Mouse (Mus musculus): ENCODE data around the gene Gm20661. TPM values are rescaled to one million over a fixed set of nuclear protein-coding genes. Genes with fewer than 3 reads are reported as not detected.

Gm20661 gene
- total RNA-seq (2015) (0.49 TPM in 1 of 2 replicates, not detected in the other), total RNA-seq (2017) (not detected in 2 replicates)

DNA sequence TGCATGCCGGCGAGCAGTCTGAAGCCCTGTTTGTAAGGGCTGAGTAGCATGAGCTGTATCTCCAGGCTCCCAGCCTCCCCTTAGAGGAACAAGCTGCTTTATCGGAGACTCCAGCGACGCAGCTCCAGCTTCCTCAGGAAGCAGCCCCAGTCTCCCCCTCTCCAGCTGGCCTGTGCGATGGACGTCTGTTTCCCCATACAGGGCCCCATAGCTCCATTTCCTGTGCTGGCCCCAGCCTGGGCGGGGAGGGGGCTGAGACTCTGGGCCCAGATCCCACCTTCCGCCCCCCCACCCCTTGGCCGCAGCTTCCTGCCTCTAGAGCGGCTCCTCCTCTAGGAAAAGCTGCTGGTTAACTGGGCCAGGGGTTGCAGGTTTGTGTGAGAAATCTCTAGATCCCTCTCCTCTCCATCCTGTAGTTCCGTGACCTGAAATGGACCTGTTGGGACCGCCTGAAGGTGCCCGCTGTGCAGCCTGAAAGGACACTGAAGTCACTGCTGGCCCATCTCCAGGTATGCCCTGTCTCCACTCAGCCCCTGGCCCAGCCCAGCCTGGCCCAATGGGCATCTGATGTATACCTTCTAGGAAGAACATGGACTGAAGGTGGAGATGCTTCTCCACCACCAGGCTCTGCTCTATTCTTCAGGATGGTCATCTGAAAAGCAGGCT lies at the start of gene Gm20661:
Gene Gm20661 (plus strand): TSS at position 378 of the 666 bp plus-strand sequence.
- ATAC-seq (replicated peaks; ENCODE audit: poor library complexity) = peak; percentile 61

DNA sequence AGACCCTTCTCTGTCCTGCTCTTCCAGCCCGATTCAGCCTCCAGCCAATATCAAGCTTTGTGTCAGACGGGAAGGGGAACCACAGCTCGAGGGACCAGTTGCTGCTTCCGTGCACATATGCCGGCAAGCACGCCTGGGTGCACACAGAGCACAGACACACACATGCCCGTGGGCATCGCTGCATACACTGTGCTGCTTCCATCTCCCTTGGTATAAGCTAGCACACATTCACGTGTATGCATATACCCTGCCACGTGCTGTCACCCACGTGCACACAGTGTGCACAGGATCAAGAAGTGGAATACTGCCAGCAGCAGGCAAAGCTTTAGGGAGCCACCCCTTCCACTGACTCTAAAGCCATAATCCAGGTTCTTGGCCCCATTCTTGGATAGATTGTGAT lies 48.7 kb upstream of the Gm20661 start:
- no peak for ATAC-seq (replicated peaks; ENCODE audit: poor library complexity)

DNA sequence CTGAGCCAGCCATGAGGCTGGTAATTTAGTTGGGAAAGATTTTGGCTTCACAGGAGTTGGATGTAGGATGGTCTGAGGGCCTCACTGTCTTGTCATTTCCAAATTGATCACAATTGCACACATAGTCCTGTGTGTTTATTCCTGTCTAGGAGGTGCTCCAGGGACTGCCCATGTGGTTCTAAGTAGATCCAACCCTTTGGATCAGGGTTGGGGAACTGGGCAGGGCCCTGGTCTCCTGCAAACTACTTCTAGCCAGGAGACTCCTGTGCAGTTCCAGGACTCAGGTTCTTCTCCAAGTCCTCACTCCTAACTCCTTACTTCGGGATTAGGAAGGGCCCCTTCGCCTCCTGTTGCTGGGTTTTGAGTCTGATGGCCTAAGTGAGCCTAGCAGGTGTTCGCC lies 47.5 kb upstream of the Gm20661 start, which contains the start of gene Camkv:
Gene Camkv (plus strand): TSS at position 301 of the 400 bp plus-strand sequence.
- no peak for ATAC-seq (replicated peaks; ENCODE audit: poor library complexity)

DNA sequence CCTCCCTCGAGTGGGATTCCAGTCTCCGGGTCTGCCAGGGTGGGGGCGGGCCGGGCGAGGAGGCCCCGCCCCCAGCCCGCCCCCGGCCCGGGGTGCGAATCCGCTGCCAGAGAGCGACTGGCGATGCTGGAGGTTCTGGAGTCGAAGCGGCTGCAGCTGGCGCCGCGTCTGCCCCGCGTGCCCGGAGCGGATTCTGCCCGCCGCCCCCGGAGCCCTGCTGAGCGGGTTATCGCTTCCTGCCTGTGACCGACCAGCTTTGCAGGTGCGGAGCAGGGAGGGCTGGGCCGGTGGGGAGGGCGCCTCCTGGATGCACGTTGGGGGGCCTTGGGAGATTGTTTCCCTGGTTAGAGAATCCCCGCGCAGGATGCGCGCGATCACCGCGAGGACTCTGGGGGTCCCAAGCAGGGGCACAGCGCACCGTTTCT lies 47.1 kb upstream of the Gm20661 start:
- ATAC-seq (replicated peaks; ENCODE audit: poor library complexity) = peak; percentile 58

DNA sequence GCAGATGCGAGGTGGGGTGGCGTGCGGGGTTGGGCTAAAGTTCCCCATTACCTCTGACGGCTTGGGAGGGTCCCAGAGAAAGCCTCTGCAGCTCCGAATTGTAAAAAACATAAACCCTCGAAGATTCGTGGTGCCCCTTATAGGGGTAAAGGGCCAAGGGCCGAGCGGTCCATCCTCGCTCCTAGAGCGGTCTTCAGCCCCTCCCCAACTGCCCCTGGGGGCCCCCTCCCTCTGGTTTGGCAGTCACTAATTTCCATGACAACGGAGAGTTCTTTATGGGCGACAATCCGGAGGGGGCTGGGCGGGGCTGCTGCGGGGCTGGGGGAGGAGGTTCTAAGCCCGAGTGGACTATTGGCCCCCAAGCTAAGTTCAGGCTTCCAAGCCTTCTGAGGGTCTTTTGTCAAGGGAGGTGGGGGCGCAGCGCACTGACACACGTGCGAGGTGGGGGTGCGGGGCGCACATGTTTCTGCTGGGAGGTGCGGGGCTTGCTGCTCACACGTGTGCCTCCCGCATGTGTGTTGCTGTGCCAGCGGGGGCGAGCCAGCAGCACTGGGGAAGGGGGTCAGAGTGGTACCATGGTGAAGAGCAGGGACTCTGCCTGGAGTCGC lies 46.5 kb upstream of the Gm20661 start:
- no peak for ATAC-seq (replicated peaks; ENCODE audit: poor library complexity)

DNA sequence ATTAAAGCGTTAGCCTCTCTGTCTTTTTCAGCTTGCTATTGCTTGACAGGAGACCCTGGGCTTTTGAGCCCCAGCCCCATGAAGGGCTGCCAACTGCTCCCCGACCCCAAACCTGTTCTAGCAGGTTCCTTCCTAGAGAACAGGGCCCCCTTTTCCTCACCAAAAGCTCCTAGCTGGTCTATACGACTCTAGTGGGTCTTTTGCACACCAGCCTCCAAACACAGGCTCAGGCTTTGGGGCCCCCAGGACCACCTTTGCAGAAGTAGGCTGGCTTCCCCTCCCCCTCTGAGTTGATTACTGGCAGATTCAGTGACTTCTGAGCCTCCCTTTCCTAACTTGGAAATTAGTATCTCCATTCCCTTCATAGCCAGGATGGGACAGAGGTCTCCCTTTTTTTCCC lies 46.0 kb upstream of the Gm20661 start:
- ATAC-seq (replicated peaks; ENCODE audit: poor library complexity) = no peak

DNA sequence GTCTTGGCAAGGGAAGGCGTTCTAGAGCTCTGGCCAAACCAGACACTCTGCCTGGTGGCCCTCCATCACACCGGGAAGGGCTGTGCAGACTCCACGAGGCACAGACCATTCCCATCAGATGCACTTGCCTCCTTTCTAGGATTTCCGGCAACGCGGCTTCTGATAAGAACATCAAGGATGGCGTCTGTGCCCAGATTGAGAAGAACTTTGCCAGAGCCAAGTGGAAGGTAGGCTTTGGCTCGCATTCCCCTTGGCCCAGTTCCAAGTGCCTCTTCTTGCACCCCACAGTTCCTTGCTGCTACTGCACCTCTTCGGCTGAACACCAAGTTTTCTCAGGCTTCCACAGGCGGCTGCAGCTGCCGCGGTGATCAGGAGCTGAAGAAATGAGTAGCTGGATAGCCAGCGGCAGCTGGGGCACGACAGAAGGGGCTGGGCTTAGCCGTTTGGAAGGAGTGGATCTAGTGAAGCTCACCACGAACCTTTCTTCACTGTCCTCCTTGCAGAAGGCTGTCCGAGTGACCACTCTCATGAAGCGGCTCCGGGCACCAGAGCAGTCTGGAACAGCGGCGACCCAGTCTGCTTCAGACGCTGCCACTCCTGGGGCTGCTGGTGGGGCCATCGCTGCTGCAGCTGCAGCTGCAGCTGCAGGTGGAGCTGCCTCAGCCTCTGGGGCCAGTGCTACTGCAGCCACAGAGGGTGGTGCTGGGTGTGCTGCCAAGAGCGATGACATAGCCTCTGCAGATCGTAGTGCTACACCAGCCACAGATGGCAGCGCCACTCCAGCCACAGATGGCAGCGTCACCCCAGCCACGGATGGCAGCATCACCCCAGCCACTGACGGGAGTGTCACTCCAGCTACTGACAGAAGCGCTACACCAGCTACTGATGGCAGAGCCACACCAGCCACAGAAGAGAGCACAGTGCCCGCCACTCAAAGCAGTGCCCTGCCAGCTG lies 35.3 kb upstream of the Gm20661 start:
- ATAC-seq (replicated peaks; ENCODE audit: poor library complexity) = peak; percentile 54

DNA sequence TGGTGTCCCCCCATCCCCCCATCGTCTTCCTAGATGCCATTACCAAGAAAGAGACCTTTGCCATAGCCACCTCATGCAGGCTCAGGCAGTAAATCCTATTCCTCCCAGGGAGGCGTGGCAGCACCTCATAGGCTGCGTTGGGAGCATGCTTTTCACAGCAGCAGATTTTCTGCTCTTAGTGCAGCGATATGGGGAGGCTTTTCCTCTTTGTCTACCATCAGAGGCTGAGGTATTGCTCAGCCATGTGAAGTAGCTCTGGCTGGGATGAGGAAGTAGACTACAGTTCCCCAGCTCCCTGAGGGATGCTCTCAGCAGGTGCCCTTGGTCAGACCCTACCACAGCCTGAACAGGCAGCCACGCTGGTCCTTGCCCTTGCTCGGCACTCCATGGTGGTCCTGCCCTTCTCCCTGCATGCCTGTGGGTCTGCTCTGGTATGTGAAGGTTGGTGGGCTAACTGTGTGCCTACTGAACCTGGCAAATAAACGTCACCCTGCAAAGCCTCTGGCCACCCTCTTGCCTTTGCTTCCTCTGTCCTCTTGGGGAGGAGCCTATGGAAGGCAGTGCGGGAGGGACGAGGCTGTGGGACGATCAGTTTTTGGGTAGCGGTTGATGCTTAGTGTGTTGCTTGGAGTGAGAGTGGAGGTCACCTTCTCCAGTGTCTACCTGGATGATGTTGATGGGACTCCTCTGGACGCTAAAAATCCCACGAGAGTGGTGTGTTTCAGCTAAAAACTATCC lies 33.5 kb upstream of the Gm20661 start:
- ATAC-seq (replicated peaks; ENCODE audit: poor library complexity) = no peak

DNA sequence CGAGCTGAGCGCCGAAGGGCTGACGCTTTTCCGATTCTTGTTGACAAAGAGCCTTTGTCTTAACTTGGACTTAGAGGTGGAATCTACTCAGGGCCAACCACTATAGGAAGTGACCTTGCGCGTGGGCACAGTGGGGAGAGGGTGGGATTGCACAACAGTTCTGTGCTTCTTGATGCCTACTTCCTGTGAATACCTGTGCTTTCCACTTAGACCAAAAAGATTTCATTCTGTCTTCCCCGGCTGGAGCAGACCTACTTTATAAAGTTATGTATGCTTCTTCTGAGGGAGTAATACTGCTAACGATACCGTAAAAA lies 33.0 kb upstream of the Gm20661 start, which contains the start of gene Traip:
Gene Traip (plus strand): TSS at position 215 of the 314 bp plus-strand sequence.
- no peak for ATAC-seq (replicated peaks; ENCODE audit: poor library complexity)

DNA sequence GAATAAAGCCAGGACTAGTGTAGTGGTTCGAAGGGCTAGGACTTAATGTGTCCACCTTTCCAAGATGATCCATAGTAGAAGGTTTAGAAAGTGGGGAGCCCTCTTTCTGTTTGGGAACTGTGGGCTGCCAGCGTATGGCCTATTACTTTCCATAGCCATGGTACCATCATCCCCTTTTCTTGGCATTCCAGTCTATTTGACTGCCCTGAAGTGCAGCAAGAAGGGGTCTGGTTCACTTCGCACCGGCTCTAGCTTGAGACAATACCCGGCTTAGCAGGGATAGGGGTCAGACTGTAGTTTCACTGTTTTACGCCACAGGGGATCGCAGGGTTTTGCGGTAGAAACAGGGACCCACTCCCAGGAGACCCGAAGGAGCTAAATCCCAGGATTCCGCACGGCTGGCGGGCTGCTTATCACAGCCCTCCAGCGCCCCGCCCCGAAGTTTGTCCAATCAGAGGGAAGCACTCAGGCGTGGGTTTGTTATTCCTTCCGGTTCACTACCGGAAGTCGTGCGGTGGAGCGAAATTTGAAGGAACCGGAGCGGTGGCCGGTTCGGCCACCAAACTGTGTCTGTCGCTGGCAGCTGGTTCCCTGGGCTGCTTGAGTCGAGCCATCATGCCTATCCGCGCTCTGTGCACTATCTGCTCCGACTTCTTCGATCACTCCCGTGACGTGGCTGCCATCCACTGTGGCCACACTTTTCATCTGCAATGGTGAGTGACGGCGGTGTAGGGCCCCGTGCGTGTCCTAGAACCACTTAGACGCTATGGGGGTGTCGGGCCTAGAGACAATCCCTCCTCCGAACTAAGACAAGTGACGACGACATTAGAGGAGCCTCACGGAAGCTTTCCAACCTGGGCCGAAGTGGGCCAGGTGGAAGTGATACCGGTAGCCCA lies 32.1 kb upstream of the Gm20661 start:
- ATAC-seq (replicated peaks; ENCODE audit: poor library complexity) = peak; percentile 89

DNA sequence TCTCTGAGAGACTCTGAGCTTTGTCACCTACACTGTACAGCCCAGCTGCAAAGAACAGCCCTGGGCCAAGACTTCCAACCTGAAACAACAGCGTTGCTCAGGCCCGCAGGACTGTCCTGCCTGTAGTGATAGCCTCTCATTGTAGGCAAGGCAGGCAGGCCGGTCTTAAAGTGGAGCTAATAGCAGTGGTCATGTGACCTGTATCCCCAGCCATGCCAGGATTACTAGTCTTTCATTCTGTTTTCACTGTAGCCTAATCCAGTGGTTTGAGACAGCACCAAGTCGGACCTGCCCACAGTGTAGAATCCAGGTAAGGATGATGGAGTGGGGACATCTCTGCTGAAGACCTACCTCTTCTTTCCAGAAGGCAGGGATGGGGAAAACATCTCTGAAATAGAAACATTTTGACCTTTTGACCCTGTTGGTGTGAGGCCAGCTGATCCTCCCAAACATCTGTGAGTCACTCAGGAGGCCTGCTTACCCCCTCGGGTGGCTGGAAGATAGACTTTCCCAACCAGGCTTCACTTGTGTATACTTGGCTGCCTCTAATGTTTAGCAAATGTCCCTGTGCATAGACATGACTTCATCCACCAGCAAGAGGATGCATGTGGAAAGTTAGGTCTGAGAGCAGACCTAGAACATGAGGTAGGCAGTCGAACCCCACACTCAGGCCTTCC lies 27.1 kb upstream of the Gm20661 start:
- ATAC-seq (replicated peaks; ENCODE audit: poor library complexity) = no peak

DNA sequence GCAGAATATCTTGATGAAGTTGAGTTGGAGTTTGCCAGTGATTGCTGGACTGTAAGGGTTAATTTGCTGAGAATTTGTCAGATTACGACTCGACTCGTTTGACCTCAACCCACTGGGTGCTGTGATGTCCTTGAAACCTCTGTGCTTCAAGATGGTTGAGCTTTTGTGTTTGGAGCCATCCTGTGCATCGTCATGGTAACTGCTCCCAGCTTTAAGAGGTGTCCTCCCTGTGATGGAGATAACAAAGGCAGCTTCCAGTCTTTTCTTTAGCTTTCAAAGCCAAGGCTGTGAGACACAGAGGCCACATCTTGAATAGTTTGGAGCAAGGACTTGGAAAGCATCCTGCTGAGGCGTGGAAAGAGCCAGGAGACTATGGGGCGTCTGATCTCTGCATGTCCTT lies 25.7 kb upstream of the Gm20661 start:
- no peak for ATAC-seq (replicated peaks; ENCODE audit: poor library complexity)

DNA sequence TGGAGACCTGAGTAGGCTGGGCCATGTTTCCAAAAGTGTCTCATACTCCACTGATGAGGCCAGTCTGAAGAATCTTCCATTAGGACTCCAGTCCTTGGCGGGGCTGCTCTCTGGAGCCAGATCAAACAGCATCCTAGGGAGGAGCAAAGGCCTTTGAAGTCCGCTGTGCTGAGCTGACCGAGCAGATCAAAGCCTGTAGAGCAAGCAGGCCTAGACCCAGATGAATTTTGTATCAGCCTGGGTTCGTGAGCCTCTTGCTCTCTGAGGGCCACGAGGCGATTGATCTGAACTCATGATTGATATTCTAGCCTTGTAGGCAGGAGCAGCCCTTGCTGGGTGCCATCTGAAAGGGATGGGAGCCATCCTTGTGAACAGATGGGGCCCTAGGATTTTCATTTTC lies 23.0 kb upstream of the Gm20661 start:
- ATAC-seq (replicated peaks; ENCODE audit: poor library complexity) = no peak

DNA sequence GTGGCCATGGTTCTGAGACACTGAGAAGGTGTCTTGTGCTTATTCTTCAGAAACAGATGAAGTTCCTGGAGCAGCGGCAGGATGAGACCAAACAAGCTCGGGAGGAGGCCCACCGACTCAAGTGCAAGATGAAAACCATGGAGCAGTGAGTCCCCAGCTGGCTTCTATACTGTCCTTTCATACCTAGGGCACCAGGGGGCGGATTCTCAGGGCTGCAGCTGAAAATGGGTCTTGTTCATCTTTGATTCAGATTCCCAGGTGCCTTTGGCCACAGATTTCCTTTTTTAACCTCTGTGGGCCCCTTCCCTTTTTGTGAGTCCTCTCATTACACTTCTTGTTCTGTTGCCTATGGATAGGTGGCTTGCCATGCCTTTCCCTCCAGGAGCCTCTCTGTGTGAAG lies 21.9 kb upstream of the Gm20661 start:
- ATAC-seq (replicated peaks; ENCODE audit: poor library complexity) = 0 out of 2 replicates have a peak, but pooled peaks have one; percentile 35

DNA sequence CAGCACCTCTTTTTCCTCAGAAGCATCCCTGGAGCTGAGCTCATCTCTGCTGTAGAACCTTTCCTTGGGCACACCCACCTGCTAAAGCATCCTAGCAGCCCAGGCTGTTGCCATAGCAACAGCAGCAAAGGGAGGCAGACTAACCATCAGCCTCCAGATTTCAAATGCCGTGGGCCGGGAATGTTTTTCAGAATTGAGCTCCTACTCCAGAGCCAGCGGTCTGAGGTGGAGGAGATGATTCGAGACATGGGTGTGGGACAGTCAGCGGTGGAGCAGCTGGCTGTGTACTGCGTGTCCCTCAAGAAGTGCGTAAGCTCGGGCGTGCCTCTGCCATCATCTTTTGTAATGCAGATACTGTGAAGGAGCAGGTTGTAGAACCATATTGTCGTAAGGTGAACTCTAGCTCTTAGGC lies 21.5 kb upstream of the Gm20661 start:
- no peak for ATAC-seq (replicated peaks; ENCODE audit: poor library complexity)

DNA sequence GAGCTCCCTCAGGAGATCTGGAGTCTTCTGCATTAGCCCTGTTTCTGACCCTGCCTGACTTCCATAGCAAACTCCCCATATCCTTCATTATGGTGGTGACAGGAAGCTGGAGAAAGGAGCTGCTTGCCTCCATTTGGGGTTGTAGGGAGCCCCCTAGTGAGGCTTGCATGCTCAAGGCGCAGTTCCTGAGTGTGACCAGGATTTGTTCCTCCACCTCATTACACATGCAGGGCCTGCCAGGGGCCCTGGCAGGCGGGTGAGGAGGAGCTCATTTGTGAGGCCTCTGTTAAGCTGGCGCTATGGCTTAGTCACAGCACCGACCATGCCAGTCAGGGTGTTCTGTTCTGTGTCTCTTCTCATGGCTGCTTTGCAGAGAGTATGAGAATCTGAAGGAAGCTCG lies 21.0 kb upstream of the Gm20661 start:
- ATAC-seq (replicated peaks; ENCODE audit: poor library complexity) = 0 out of 2 replicates have a peak, but pooled peaks have one; percentile 23

DNA sequence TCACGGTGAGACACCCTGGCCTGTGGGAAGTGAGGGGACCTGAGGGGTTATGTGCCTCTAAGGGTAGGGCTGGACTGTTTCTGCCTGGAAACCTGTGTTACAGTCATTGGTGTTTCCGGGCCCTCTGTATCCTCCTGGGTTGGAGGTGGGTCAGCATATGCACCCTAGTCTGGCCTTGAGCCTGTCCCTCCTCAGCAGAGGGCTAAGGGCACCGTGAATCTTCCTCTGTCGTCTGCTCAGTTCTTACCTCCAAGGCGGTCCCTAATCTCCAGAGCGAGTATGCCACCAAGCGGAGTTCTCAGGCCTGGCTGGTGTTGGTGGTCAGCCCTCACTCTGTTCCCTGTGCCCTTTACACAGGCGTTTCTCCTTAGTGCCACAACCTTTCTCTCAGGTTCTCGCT lies 19.9 kb upstream of the Gm20661 start:
- ATAC-seq (replicated peaks; ENCODE audit: poor library complexity) = no peak

DNA sequence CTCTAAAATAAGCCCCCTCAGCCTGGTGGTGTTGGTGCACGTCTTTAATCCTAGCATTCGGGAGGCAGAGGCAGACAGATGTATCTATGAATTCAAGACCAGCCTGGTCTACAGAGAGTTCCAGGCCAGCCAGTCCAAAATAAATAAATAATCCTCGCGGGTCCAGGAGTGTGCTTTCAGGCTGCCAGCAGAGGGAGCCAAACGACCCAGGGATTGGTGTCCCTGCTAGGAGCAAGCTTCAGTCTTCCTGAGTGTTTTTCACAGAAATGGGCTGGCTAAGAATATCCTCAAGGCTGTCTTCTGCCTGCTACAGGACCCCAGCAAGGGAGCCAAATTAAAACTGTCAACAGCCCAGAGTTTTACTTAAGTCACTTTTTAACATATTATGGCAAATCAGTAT lies 19.2 kb upstream of the Gm20661 start:
- peak; percentile 80 for ATAC-seq (replicated peaks; ENCODE audit: poor library complexity)

DNA sequence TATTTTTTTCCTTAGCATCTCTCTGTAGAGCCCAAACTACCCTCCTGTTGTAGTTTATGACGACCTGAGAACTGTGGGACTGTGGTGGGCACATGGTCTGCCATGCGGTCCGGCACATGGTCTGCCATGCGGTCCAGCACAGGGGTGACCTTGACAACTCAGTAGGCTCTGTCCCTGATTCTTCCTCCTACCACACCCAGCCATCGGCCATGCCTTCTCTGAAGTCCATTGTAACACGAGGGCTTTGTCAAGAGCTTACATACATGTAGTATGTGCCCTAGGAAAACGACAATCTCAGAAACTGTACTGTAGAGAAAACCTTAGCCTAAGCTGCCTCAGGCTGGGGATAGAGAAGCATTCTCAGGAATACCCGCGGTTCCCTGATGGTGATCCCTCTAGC lies 18.2 kb upstream of the Gm20661 start:
- no peak for ATAC-seq (replicated peaks; ENCODE audit: poor library complexity)

Data from megakaryocyte progenitor cell, adult 5-6 weeks (primary cell).